Mouse (Mus musculus): ENCODE measurements at regions not wholly inside any gene's neighbourhood (a gene's known extent, or its start where the extent isn't known, plus 50 kb on each side); places are given as distances from the start of the nearest gene placed in this dataset.

GRCm38 (mm10) chr17:35771656-35772405 lies 49.7 kb upstream of the Ier3 start:
- TF ChIP-seq USF1 (IDR thresholded peaks at IDR 0.05; ENCODE audit: low read depth) (no peak), MAX (IDR thresholded peaks at IDR 0.05; ENCODE audit: low read depth) (no peak), POLR2A (IDR thresholded peaks at IDR 0.05; ENCODE audit: insufficient read length, low read depth) (no peak), POLR2AphosphoS2 (IDR thresholded peaks at IDR 0.05; ENCODE audit: insufficient read length, low read depth) (no peak), MYOG (IDR thresholded peaks at IDR 0.05; ENCODE audit: control insufficient read depth in 1 of 3, insufficient read depth in 1 of 3, insufficient read length in 2 of 3, low read depth in 2 of 3) (no peak), TCF12 (IDR thresholded peaks at IDR 0.05; ENCODE audit: insufficient read depth, poor library complexity, severe bottlenecking) (no peak)

Measured in myocyte (in vitro differentiated cells).